In the genomic region with DNA sequence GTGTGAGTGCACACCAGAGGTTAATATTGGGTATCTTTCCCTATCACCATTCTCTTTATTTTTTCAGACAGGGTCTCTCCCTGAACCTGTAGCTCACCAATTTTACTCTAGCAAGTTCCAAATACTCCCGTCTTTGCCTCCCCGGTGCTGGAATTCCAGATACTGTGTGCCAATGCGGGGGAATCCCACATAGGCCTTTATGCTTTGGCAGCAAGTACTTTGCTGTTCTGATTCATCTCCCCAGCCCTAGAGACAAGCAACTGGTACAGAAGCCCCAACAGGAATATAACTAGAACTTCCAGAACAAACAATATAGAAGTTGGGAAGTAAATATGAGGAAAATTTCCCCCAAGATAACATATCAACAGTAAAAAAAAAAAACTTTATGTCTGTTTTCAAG, we compare ENCODE assay signal across 21 mouse cellular contexts.
"Had no signal": no experiment of that assay in that cellular context is flagged by ENCODE, and none has a peak within 500 bp of the region (broad histone marks: within the 10 kb centered on the region; RNA-seq: fewer than 3 reads in every experiment).

No protein-coding gene starts in this region.

- DNase-seq: cerebellum, adult 8-10 months; cerebellum, adult 9-10 months; cerebellum, adult 9-11 months; cerebellum, postnatal 10 days; cerebellum, postnatal 14 days; cerebellum, postnatal 25 days; cerebellum, postnatal 36 days; embryo, embryonic 11 days; forebrain, postnatal 0 days; gastrocnemius, adult 2 months; gastrocnemius, postnatal 10 days; gastrocnemius, postnatal 14 days; gastrocnemius, postnatal 25 days; gastrocnemius, postnatal 36 days; heart, adult 11 months; heart, adult 18-20 months; heart, adult 2 months had no signal

- ATAC-seq: forebrain, embryonic 13.5 days; forebrain, embryonic 14.5 days; forebrain, embryonic 15.5 days; forebrain, embryonic 16.5 days; forebrain, postnatal 0 days had no signal
